Mouse (Mus musculus): ENCODE measurements around the gene Slain2.
"Not testable (repeated sequence)": the region's sequence is repeated elsewhere in the genome, so short reads cannot be mapped to it uniquely, and the experiment has no call there.

Slain2 gene

GRCm38 (mm10) chr5:72899255-72899654 lies 14.8 kb upstream of the Slain2 start:
- DNase-seq (ENCODE audit: low read depth in 1 of 2, low spot score in 2 of 2), result no peak

GRCm38 (mm10) chr5:72901866-72902265 lies 12.2 kb upstream of the Slain2 start:
- DNase-seq (ENCODE audit: low read depth in 1 of 2, low spot score in 2 of 2), result no peak

GRCm38 (mm10) chr5:72902312-72902711 lies 11.8 kb upstream of the Slain2 start:
- DNase-seq (ENCODE audit: low read depth in 1 of 2, low spot score in 2 of 2), result no peak

GRCm38 (mm10) chr5:72902876-72903516 lies 11.1 kb upstream of the Slain2 start:
- DNase-seq (ENCODE audit: low read depth in 1 of 2, low spot score in 2 of 2), result no peak

GRCm38 (mm10) chr5:72904903-72905790 lies 9.0 kb upstream of the Slain2 start:
- DNase-seq (ENCODE audit: low read depth in 1 of 2, low spot score in 2 of 2), result no peak

DNA sequence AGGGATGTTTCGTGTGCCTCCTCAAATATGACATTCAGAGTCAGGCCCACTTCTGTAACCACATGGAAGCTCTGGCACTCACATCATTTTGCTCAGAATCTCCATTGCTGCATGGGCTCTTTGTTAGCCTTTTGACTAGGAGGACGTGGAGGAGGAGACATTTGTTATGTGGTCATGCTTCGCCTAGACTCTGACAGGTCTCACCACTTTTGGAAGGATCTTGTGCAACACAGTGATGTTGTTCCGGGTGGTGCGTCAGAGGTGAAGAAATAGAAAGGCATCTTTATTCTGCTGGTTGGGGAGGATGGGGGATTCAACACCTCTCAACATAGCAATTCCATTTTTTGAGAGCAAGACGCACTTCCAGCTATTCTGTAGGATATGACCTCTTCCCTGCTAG lies 6.7 kb upstream of the Slain2 start:
- no peak for DNase-seq (ENCODE audit: low read depth in 1 of 2, low spot score in 2 of 2)

DNA sequence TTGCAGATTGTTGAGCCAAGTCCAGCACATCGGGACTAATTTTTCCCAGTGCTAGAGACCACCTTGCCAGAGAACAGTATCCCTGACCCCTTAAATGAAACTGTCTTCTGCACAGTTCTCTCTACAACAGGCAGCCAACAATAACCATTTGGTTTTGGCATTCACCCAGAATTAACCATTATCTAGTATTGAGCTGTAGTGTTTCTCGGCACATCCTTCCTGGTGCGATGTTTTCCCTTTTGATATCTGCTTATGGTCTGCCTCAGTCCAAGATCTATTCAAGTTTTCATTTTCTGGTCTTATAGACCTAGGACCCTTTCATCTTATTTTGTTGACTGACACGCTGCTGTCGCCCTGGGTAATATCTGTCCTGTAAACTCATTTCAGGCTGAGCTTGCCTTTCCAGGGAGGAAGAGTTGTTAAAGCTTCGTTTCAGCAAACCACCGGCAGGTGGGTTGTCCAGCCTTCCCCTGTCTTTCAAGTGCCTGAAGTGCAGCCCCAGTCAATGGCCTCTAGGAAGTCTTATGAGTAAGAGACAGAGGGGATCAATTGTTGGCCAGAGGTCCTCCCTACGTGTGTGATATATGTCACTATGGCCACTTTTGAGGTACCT lies 5.7 kb upstream of the Slain2 start:
- no peak for DNase-seq (ENCODE audit: low read depth in 1 of 2, low spot score in 2 of 2)

GRCm38 (mm10) chr5:72909363-72909762 lies 4.7 kb upstream of the Slain2 start:
- no peak for DNase-seq (ENCODE audit: low read depth in 1 of 2, low spot score in 2 of 2)

GRCm38 (mm10) chr5:72910373-72910772 lies 3.7 kb upstream of the Slain2 start:
- no peak for DNase-seq (ENCODE audit: low read depth in 1 of 2, low spot score in 2 of 2)

- no peak for DNase-seq (ENCODE audit: low read depth in 1 of 2, low spot score in 2 of 2)
Observed at GRCm38 (mm10) chr5:72911284-72911683, 2.8 kb upstream of the Slain2 start.

DNA sequence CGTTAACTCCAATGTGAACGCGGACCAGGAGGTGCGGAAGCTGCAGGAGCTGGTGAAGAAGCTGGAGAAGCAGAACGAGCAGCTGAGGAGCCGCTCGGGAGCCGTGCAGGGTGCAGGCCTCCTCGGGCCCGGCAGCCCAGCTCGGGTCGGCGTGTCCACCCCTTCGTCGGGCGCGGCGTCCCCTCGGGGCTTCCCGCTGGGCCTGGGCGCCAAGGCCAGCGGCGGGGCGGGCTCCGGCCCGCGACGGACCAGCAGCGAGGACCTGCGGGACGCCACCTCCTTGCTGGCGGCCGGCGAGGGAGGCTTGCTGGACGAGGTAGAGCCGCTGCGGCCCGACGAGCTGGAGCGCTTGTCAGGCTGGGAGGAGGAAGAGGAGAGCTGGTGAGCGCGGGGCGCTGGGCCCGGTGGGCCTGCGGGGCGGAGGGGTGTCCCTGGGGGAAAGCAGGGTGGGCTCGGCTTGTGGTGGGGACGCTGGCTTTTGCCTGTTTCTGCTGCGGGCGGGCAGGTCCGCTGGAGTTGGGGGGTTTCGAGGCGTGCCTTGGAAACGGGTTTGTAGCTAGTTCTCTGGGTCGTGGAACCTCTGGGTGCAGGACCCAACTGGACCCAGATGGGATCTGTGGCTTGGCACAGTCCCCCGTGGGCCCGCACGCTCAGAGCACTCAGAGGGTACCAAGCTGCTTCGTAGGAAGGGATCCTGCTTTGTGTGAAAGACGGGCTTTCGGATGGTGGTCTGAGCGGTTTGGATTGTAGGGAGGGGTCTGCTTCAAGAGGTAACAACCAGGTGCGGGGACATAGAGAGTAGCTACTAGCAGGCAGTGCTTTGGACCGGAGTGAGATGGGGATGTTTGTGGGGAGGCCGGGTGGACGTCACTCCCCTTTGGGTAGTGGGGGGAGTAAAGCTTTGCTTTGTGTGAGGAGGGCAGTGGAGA lies 793 bp downstream of the Slain2 start:
- DNase-seq (ENCODE audit: low read depth in 1 of 2, low spot score in 2 of 2), result peak in 1 of 2 experiments; percentile 6

DNA sequence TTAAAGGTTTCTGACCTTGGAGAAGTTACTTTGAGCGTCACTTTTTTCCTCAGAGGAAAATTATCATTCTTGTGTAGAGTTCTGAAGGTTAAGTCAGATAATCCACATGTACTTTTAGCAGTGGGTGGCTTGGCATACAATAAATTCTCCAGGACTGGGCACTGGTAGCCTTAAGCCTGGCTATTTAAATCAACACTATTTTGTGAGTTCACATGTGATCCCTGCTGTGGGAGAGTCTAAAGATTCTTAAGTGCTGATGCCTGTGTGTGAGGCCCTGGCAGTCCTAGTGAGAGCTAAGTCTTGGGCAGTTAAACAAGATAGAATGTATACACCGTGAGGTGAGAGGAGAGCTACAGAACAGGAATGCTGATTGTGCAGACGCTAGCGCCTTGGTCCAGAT lies 1.9 kb downstream of the Slain2 start:
- DNase-seq (ENCODE audit: low read depth in 1 of 2, low spot score in 2 of 2), result no peak

DNA sequence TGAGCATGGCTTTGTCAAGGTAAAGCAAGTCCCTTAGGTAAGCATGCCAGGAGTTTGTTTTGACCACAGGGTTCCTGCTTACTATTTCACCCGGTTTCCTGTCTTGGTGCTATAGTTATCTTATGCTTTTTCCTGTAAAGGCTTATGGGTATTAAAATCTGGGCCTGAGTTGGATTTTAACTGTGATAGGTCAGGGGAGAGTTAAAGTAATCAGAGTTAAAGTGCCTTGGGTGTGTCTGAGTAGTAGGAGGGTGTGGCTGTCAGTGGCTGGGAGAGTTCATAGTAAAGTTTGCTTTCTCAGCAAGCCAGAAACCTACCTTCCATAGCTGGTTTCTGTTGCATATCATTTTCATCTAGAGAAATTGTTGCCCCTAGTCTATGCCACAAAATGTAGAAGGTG lies 2.7 kb downstream of the Slain2 start:
- no peak for DNase-seq (ENCODE audit: low read depth in 1 of 2, low spot score in 2 of 2)

DNA sequence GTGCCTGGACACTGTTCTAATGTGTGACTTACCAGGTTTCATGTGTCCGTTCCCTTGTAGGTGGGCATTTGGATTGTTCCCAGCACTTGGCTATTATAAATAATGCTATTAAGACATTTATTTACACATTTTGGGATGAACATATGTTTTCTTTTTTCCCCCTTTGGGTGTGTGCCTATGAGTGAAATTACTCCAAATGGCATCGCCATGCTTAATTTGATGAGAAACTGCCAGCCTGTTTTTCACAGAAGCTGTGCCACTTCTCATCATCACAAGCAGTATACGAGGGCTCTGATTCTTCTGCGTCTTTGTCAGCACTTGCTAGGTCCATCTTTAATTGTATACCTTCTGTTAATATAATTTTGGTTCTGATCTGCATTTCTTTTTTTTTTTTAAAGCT lies 6.3 kb downstream of the Slain2 start:
- no peak for DNase-seq (ENCODE audit: low read depth in 1 of 2, low spot score in 2 of 2)

DNA sequence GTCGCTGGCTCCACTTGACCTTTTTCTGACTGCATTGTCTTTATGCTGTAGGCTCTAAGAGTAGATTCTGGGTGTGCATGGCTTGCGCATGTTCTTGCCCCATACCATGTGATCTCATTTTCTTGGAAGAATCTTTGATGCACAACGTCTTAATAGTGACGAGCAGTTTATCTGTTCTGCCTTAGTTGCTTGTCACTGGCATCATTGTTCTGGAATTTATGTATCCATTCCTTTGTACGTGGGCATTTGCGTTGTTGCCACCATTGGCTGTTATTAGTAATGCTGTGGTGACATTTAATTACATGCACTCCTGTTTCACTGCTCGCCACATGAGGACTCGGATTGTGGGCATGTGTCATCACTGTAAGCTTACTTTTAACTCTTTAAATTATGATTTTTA lies 7.1 kb downstream of the Slain2 start:
- no peak for DNase-seq (ENCODE audit: low read depth in 1 of 2, low spot score in 2 of 2)

- DNase-seq (ENCODE audit: low read depth in 1 of 2, low spot score in 2 of 2), result no peak
Observed at GRCm38 (mm10) chr5:72922796-72923195, 8.7 kb downstream of the Slain2 start.

DNA sequence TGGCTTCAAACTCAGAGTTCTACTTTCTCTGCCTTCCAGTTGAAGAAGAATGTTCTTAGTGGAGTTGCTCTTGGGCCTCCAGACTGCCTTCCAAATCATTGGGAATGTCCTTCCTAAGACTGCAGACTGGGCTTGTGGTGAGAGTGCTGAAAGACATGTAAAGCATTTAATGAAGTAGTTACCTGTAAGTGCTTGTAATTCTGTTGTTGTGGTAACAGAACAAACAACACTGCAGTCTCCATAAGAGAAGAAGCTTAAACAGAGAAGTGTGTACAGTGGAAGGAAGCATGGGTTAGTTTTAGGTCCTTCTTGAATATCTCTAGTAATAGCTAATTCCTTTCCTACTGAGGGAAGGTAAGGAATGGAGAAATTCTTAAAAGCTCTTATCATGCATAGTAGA lies 13.0 kb downstream of the Slain2 start:
- DNase-seq (ENCODE audit: low read depth in 1 of 2, low spot score in 2 of 2), result no peak

DNA sequence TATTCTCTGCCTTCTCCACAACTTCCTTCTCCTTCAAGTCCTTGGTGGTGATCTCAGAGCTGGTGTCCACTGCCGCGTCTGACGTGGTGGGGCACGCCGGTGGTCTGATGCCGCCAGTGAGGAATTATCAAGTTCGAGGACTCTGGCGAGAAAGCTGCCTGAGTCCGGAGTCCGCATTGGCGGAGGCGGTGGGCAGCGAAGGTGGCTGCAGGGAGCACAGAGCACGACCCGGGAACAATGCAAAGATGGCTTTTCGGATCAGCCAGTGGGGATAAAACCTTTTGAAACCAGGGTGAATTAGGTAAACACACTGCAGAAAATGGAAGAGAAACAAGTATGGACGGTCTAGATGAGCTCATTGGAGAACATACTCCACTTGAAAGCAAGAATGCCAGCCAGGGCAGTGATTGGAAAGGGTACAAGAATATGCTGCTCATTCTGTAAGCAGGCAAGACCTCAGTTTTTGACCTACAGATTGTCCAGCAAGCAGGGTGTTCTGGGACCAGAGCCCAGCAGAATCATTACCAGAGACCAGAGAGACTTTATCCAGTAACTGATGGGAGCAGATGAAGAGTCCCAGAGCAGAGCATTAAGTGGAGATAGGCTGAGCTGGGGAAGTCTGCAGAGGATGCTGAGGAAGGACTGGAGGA lies 19.0 kb downstream of the Slain2 start:
- no peak for DNase-seq (ENCODE audit: low read depth in 1 of 2, low spot score in 2 of 2)

DNA sequence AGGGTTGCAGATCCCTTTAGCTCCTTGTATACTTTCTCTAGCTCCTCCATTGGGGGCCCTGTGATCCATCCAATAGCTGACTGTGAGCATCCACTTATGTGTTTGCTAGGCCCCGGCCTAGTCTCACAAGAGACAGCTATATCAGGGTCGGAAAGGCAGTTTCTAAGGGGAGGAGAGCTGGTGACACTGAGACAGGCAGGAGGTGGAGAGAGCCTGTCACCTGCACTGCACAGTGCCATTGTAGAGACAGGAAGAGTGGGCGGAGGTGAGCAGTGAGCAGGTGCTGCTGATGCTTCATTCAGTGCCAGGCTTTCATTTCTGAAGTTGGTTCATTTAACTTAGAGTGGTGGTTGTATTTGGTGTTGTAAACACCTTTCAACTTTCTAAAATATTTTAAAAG lies 24.3 kb downstream of the Slain2 start:
- not testable (repeated sequence) for DNase-seq (ENCODE audit: low read depth in 1 of 2, low spot score in 2 of 2)

GRCm38 (mm10) chr5:72939311-72939710 lies 25.2 kb downstream of the Slain2 start:
- no peak for DNase-seq (ENCODE audit: low read depth in 1 of 2, low spot score in 2 of 2)
